In the genomic region with DNA sequence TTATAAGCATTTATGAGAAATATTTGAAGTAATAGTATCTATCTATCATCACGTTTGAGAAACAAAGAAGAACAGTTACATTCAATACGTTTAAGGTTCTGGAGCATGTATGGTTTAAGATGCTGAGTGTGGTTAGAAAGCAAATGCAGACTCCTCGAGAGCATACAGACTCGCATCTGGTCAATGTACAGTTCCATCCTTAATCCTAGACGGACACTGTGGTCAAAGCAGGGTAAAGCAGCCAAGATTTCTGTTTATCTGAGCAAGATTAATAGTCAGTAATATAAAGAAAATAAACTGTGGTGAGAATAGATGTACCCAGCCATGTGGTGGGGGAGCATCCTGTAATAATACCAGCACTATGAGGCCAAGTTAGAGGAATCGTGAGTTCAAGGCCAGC, we compare ENCODE assay signal across 24 mouse cellular contexts.
"Had no signal": no experiment of that assay in that cellular context is flagged by ENCODE, and none has a peak within 500 bp of the region (broad histone marks: within the 10 kb centered on the region; RNA-seq: fewer than 3 reads in every experiment).

No protein-coding gene starts in this region.

- H3K27ac ChIP-seq: heart, adult 2 months; heart, embryonic 13.5 days; heart, embryonic 15.5 days; hindbrain, embryonic 13.5 days; hindbrain, embryonic 15.5 days; hindbrain, postnatal 0 days; kidney, embryonic 15.5 days; kidney, postnatal 0 days; limb, embryonic 13.5 days; limb, embryonic 15.5 days; liver, embryonic 12.5 days had no signal

- H3K4me3 ChIP-seq: heart, adult 2 months; heart, embryonic 13.5 days; heart, embryonic 15.5 days; hindbrain, embryonic 13.5 days; hindbrain, embryonic 15.5 days; kidney, embryonic 15.5 days; limb, embryonic 13.5 days; limb, embryonic 15.5 days; liver, embryonic 12.5 days had no signal

- DNase-seq: gastrocnemius, postnatal 14 days; gastrocnemius, postnatal 36 days; heart, adult 2 months; heart, postnatal 14 days; heart, postnatal 36 days; kidney, adult 11 months; kidney, adult 2 months; kidney, adult 9 months; kidney, postnatal 14 days; kidney, postnatal 36 days; layer of hippocampus, adult 9-11 months; layer of hippocampus, postnatal 36 days; left cerebral cortex, postnatal 4 days had no signal

- H3K4me1 ChIP-seq: heart, embryonic 15.5 days; hindbrain, embryonic 15.5 days; kidney, embryonic 15.5 days; limb, embryonic 13.5 days; limb, embryonic 15.5 days; liver, embryonic 12.5 days had no signal

- H3K36me3 ChIP-seq: heart, embryonic 13.5 days; heart, embryonic 15.5 days; hindbrain, embryonic 13.5 days; hindbrain, embryonic 15.5 days; kidney, embryonic 15.5 days; limb, embryonic 13.5 days; limb, embryonic 15.5 days; liver, embryonic 12.5 days had no signal

- ATAC-seq: hindbrain, postnatal 0 days; liver, embryonic 12.5 days had no signal

- H3K27me3 ChIP-seq: heart, embryonic 13.5 days; heart, embryonic 15.5 days; hindbrain, embryonic 13.5 days; hindbrain, embryonic 15.5 days; kidney, embryonic 15.5 days; limb, embryonic 13.5 days; limb, embryonic 15.5 days; liver, embryonic 12.5 days had no signal

- H3K4me2 ChIP-seq: heart, embryonic 11.5 days; heart, embryonic 13.5 days; heart, embryonic 15.5 days; hindbrain, embryonic 13.5 days; hindbrain, embryonic 15.5 days; kidney, embryonic 15.5 days; limb, embryonic 13.5 days; limb, embryonic 15.5 days; liver, embryonic 12.5 days had no signal

- H3K9ac ChIP-seq: heart, embryonic 13.5 days; heart, embryonic 15.5 days; hindbrain, embryonic 13.5 days; hindbrain, embryonic 15.5 days; kidney, embryonic 15.5 days; limb, embryonic 13.5 days; limb, embryonic 15.5 days; liver, embryonic 12.5 days had no signal

- H3K9me3 ChIP-seq: hindbrain, embryonic 13.5 days; hindbrain, embryonic 15.5 days; kidney, embryonic 15.5 days; limb, embryonic 13.5 days; limb, embryonic 15.5 days; liver, embryonic 12.5 days had no signal
